Mouse (Mus musculus) forebrain, postnatal 0 days (tissue): ENCODE measurements around the gene Pik3r1. TPM values are rescaled to one million over a fixed set of nuclear protein-coding genes. Genes with fewer than 3 reads are reported as not detected.

Experiments used
- ATAC-seq: fragments of 200-750 bp; cut with Nextera tagmentation; 2 replicates; pipeline ENCODE4 v1.8.0; 2017; ENCODE audit warnings: mild to moderate bottlenecking, moderate library complexity
- DNase-seq: peaks from one replicate; pipeline ENCODE4 v3.0.0-alpha.2; 2015
- H3K27ac ChIP-seq: fragments of 300-500 bp; sonication (generic); 2 replicates; pipeline ENCODE4 v1.5.1; 2014; ENCODE audit warnings: low read depth, mild to moderate bottlenecking, antibody characterized with exemption, low read length, moderate library complexity, mixed read lengths
- H3K27me3 ChIP-seq: fragments of 300-500 bp; sonication (generic); 2 replicates; pipeline ENCODE4 v1.6.1; 2014; ENCODE audit warnings: mild to moderate bottlenecking, low read length, mixed read lengths; ENCODE audit not compliant: insufficient read depth
- H3K36me3 ChIP-seq: fragments of 300-500 bp; sonication (generic); 2 replicates; pipeline ENCODE4 v1.6.1; 2014; ENCODE audit warnings: mild to moderate bottlenecking, moderate library complexity; ENCODE audit not compliant: insufficient read depth
- H3K4me1 ChIP-seq: fragments of 300-500 bp; sonication (generic); 2 replicates; pipeline ENCODE4 v1.6.1; 2014; ENCODE audit warnings: antibody characterized with exemption; ENCODE audit not compliant: insufficient read depth
- H3K4me2 ChIP-seq: fragments of 300-500 bp; sonication (generic); 2 replicates; pipeline ENCODE4 v1.6.1; 2014; ENCODE audit warnings: low read depth, mild to moderate bottlenecking, moderate library complexity
- H3K4me3 ChIP-seq: fragments of 300-500 bp; sonication (generic); 2 replicates; pipeline ENCODE4 v1.5.1; 2014; ENCODE audit warnings: low read depth, low read length, mixed read lengths
- H3K9ac ChIP-seq: fragments of 300-500 bp; sonication (generic); 2 replicates; pipeline ENCODE4 v1.6.1; 2014; ENCODE audit warnings: mild to moderate bottlenecking
- H3K9me3 ChIP-seq: fragments of 300-500 bp; sonication (generic); 2 replicates; pipeline ENCODE4 v1.6.1; 2016; ENCODE audit warnings: low read length
- CTCF ChIP-seq: sonication (generic); IDR thresholded peaks from 2 replicates; pipeline ENCODE4 v1.5.1; 2016; ENCODE audit warnings: antibody characterized with exemption, control low read depth, low read depth
- WGBS: fragments of 180-500 bp; shearing (Covaris S2); extraction: QIAGEN DNeasy Blood & Tissue Kit; methylation state at CpG from one replicate; pipeline ENCODE4 v1.1.7; 2014; 5-methylcytosine and 5-hydroxymethylcytosine counted together
- polyA plus RNA-seq: library from polyadenylated mRNA; unstranded; fragments of >200 nt; fragmentation: Nextera tagmentation; extraction: Ambion mirVana; gene quantifications from 2 replicates; pipeline ENCODE4 v1.2.1, GENCODE M21; 2015
- total RNA-seq: library from RNA; depleted of rRNA; stranded (reverse); fragments of >200 nt; gene quantifications from 2 replicates; pipeline ENCODE4 v1.2.3, GENCODE M21; 2014

Pik3r1 gene
- total and polyA plus RNA-seq, 2 experiments from 2014 or later: 50.2 to 117 TPM

DNA sequence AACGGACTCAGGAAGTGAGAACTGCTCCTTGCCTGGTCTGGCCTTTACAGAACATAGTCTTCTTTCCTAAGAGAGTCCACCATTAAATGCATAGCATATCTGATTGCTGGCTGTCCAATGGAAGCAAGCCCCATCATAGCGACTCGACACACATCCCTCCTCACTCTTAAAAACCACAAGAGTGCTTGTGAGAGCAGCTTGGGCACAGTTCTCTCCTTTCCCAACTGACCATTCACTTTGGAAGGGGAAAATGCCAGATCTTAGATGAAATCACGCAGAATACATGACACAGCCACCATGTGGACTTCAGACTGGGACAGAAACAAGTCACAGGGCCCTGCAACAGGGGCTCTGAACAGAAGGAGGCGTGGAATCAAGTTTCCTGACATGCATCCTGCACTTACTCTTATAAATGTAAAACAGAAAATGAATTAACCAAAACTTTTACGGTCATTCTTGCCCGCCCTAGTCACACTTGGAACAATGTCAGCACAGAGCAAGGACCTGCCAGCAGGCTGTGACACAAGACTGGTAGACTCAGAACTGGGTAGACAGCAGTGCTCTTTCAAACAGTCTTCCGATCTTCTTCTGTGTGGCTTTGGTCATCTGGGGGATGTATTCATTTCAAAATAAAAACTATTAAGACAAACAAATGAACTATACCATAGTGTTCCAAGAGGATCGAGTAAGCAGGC lies 46.0 kb downstream of the Pik3r1 start:
- no peak for ATAC-seq
- 84% methylated on average over 9 of the region's 9 CpGs for WGBS

DNA sequence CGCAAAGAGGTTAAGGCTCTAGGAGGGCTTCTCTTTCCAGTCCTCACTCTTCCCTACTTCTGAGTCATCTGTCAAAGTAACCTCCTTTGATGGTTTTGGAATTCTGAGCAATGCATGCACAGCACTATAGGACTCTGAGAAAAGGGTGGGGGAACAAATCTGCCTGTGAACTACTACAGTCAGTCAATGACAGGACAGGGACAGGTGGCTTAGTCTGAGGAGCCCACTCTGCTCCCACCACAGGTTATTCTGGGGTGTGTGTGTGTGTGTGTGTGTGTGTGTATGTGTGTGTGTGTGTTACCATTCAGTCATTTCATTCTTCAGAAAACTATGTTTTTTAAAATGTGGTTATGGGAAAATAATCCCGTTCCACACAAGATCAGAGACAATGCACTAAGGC lies 46.9 kb downstream of the Pik3r1 start:
- no peak overlapping the region for H3K27ac ChIP-seq
- ATAC-seq (no peak), DNase-seq (no peak)
- H3K27me3 ChIP-seq: no peaks in the 10 kb centered on the region
- no peaks in the 10 kb centered on the region for H3K9me3 ChIP-seq
- no peak overlapping the region for H3K4me2 ChIP-seq
- 97% methylated on average over 1 of the region's 2 CpGs for WGBS
- 0 out of 2 replicates have a peak, but pooled peaks cover 11% of the 10 kb centered on the region for H3K4me1 ChIP-seq
- H3K4me3 ChIP-seq: no peak overlapping the region
- no peaks in the 10 kb centered on the region for H3K36me3 ChIP-seq
- TF ChIP-seq CTCF: no peak
- H3K9ac ChIP-seq: no peak overlapping the region

More for the DNA sequence above, 46.0 kb downstream of the Pik3r1 start:
- 0 out of 2 replicates have a peak, but pooled peaks cover 11% of the 10 kb centered on the region for H3K4me1 ChIP-seq
- no peaks in the 10 kb centered on the region for H3K27me3 ChIP-seq
- no peak for TF ChIP-seq CTCF
- H3K9me3 ChIP-seq: no peaks in the 10 kb centered on the region
- H3K4me2 ChIP-seq: no peak overlapping the region
- H3K27ac ChIP-seq: no peak overlapping the region
- no peak overlapping the region for H3K4me3 ChIP-seq
- no peaks in the 10 kb centered on the region for H3K36me3 ChIP-seq
- H3K9ac ChIP-seq: no peak overlapping the region
- no peak for DNase-seq

DNA sequence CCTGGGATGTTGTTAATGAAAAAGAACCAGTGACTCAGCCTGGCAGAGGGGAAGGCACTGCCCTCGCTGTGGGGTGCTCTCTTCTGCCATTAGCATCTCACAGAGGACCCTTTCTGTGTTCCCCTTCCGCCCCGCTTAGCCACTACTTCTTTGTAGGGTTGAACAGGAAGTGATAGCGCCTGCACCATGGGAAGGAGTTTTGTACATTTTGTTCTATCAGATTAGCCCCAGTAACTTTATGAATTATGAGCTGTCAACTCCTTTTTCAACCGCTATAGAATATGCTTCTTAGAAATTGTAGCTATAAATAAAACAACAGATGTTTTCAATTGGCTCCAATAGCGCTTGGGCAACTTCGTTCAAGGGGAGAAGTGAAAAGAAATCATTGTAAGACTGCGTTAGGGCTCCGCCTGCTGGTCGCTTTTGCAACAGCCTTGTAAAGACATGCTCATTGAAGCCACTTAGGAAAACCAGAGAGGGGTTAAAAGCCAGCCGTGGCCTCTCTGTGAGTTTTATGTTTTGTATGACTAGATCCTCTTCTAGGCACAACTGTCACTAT lies 48.6 kb downstream of the Pik3r1 start:
- Histone ChIP-seq H3K36me3 (no peaks in the 10 kb centered on the region), H3K4me3 (no peak overlapping the region), H3K9me3 (no peaks in the 10 kb centered on the region), H3K4me2 (peak overlapping the region; percentile 19), H3K4me1 (0 out of 2 replicates have a peak, but pooled peaks cover 11% of the 10 kb centered on the region), H3K27me3 (no peaks in the 10 kb centered on the region), H3K9ac (no peak overlapping the region), H3K27ac (no peak overlapping the region)
- ATAC-seq (peak; percentile 78), DNase-seq (peak; percentile 90)
- peak; percentile 88 for TF ChIP-seq CTCF
- WGBS: 8% methylated on average over 11 of the region's 11 CpGs

DNA sequence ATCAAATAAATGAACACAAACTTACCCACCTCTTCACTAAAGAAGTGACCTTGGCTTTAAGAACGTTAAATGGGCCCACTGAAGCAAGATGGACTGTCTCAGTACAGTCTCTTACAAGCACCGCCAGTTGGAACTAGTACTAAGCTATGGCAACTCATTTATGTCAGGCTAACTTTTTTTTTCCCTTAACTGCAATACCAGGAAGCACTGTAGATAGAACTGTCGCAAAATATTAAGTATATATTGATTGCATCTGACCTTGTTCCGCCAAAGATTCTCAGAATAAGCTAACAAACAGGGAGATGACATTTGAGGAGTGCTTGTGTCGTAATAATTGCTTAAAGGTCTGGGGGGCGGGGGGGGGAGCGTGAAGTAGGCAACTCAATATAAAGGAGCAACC lies 49.3 kb downstream of the Pik3r1 start:
- Histone ChIP-seq H3K4me3 (no peak overlapping the region), H3K9ac (no peak overlapping the region), H3K4me1 (0 out of 2 replicates have a peak, but pooled peaks cover 6% of the 10 kb centered on the region), H3K9me3 (no peaks in the 10 kb centered on the region), H3K36me3 (no peaks in the 10 kb centered on the region), H3K4me2 (no peak overlapping the region), H3K27ac (no peak overlapping the region), H3K27me3 (no peaks in the 10 kb centered on the region)
- DNase-seq (no peak), ATAC-seq (no peak)
- WGBS: 53% methylated on average over 7 of the region's 7 CpGs
- TF ChIP-seq CTCF: no peak

DNA sequence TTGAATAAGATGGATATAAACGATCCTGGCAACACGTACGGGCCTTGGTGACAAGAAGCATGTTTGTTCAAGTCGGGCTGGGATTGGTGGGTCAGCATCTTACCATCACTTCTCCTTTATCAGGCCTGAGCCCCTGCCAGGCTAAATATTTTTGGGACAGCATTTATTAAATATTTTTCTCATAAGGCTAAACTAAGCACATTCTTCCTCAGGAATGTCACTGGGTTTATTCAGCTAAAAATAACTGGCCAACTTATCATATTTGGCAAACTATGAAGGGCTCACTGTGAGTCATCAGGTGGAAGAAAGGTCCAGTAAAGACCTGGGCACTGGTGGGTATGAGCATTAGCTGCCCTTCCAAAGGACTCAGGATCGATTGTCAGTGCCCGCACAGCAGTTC lies 50.2 kb downstream of the Pik3r1 start:
- ATAC-seq (no peak), DNase-seq (no peak)
- Histone ChIP-seq H3K4me1 (0 out of 2 replicates have a peak, but pooled peaks cover 6% of the 10 kb centered on the region), H3K9me3 (no peaks in the 10 kb centered on the region), H3K4me3 (no peak overlapping the region), H3K27ac (no peak overlapping the region), H3K27me3 (no peaks in the 10 kb centered on the region), H3K36me3 (no peaks in the 10 kb centered on the region), H3K4me2 (no peak overlapping the region), H3K9ac (no peak overlapping the region)
- 71% methylated on average over 6 of the region's 6 CpGs for WGBS
- TF ChIP-seq CTCF: no peak

DNA sequence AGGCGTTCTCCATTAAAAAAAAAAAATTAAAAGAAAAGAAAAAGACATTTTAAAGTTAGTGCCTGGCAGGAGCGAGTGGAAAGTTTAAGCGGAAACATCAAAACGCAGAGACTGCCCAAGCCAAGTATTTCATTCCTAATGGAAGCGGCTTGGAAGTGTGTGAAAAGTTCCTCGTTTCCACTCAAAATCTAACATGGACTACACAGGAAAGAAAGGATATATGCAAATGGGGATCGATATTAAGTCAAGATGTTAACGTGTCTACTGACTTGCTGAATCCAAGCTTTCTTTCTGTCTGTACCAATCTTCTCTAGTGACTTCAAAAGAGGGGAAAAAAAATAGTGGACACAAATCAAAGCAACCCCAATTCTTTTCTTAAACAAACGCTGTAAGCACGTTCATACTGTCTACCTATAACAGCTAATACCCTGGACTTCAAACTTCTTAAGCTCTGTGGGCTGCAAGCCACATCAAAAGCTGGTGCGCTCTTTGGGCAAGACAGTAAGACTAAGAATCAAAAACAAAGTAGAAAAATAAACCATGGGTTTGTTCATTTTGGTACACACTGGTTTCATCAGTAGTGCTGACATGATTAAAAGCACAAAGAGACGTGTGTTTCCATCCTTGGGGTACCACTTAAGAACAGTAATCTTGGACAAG lies 54.5 kb downstream of the Pik3r1 start:
- TF ChIP-seq CTCF: no peak
- ATAC-seq (no peak), DNase-seq (no peak)
- Histone ChIP-seq H3K27me3 (no peaks in the 10 kb centered on the region), H3K4me3 (no peak overlapping the region), H3K27ac (no peak overlapping the region), H3K4me1 (no peaks in the 10 kb centered on the region), H3K36me3 (peaks cover 4% of the 10 kb centered on the region; the same call in 1 of the 2 replicates), H3K9ac (no peak overlapping the region), H3K4me2 (no peak overlapping the region), H3K9me3 (no peaks in the 10 kb centered on the region)
- WGBS: 83% methylated on average over 12 of the region's 12 CpGs

DNA sequence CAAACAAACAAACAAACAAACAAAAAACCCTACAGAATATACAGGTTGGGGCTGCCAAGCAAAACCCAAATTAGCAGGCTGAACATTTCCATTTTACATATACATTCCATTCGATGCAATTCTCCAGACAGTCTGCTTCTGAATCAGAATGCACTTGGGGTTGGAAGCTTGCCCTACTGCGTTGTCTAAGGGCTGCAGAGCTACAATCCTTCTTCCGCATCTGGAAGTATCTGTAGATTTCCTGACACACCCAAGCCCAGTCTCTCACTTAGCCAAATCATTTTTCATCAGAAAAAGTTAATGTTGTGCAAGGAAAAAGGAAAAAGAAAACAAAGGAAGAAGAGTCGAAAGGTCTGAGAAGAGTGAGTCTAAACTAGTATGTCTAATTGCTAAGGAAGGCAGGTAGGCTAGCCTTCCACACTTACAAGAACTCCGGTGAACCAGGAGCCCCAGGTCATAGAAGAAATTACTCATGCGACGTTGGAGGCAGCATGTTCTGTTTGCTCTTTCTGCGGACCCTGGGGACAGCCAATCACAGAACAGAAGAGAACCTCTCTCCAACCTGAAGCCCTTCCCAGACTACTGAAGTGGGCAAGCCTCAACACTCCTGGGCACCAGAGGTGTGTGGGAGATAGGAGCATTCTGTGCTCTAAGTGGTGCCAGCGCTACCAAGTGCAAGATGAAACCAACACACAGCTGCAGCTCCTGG lies 55.1 kb downstream of the Pik3r1 start:
- Histone ChIP-seq H3K4me3 (no peak overlapping the region), H3K27me3 (no peaks in the 10 kb centered on the region), H3K9ac (no peak overlapping the region), H3K27ac (no peak overlapping the region), H3K4me1 (no peaks in the 10 kb centered on the region), H3K36me3 (peaks cover 8% of the 10 kb centered on the region), H3K4me2 (no peak overlapping the region), H3K9me3 (no peaks in the 10 kb centered on the region)
- no peak for ATAC-seq
- no peak for TF ChIP-seq CTCF
- 83% methylated on average over 9 of the region's 9 CpGs for WGBS
- no peak for DNase-seq
